Mouse (Mus musculus) brain, adult 2 months (tissue): ENCODE measurements at regions not wholly inside any gene's neighbourhood (a gene's known extent, or its start where the extent isn't known, plus 50 kb on each side); places are given as distances from the start of the nearest gene placed in this dataset.
A peak's percentile ranks its signal among the peaks of the same experiment; 100 is the strongest.

ENCODE experiments used
- DNase-seq: peaks from one replicate; pipeline ENCODE4 v3.0.0; 2011; ENCODE audit warnings: low read depth, low spot score

GRCm38 (mm10) chr7:36095258-36096130, 292.7 kb upstream of the Zfp507 start:
- peak; percentile 32 for DNase-seq

GRCm38 (mm10) chr7:36091132-36091531, 288.3 kb upstream of the Zfp507 start:
- no peak for DNase-seq

- DNase-seq = no peak
Measured at GRCm38 (mm10) chr7:36090291-36091123, 287.7 kb upstream of the Zfp507 start.

- DNase-seq = no peak
Measured at GRCm38 (mm10) chr7:36087598-36087997, 284.8 kb upstream of the Zfp507 start.

GRCm38 (mm10) chr7:36078666-36079065, 275.9 kb upstream of the Zfp507 start:
- no peak for DNase-seq

GRCm38 (mm10) chr7:36078089-36078654, 275.4 kb upstream of the Zfp507 start:
- no peak for DNase-seq

GRCm38 (mm10) chr7:36077271-36077670, 274.5 kb upstream of the Zfp507 start:
- no peak for DNase-seq

- no peak for DNase-seq
Measured at GRCm38 (mm10) chr7:36076021-36076441, 273.2 kb upstream of the Zfp507 start.

GRCm38 (mm10) chr7:36071774-36072173, 269.0 kb upstream of the Zfp507 start:
- peak; percentile 29 for DNase-seq

GRCm38 (mm10) chr7:36066725-36067124, 263.9 kb upstream of the Zfp507 start:
- no peak for DNase-seq

- DNase-seq = peak; percentile 40
Measured at GRCm38 (mm10) chr7:36061679-36062078, 258.9 kb upstream of the Zfp507 start.

- peak; percentile 81 for DNase-seq
Measured at GRCm38 (mm10) chr7:36060426-36060825, 257.6 kb upstream of the Zfp507 start.

- DNase-seq = peak; percentile 27
Measured at GRCm38 (mm10) chr7:36046053-36046452, 243.2 kb upstream of the Zfp507 start.

- no peak for DNase-seq
Measured at GRCm38 (mm10) chr7:36031881-36032280, 229.1 kb upstream of the Zfp507 start.

- no peak for DNase-seq
Measured at GRCm38 (mm10) chr7:36023015-36023414, 220.2 kb upstream of the Zfp507 start.

- DNase-seq = no peak
Measured at GRCm38 (mm10) chr7:36022489-36022888, 219.7 kb upstream of the Zfp507 start.

GRCm38 (mm10) chr7:36016926-36017753, 214.3 kb upstream of the Zfp507 start:
- DNase-seq = no peak

- DNase-seq = no peak
Measured at GRCm38 (mm10) chr7:35996609-35997008, 193.8 kb upstream of the Zfp507 start.

- no peak for DNase-seq
Measured at GRCm38 (mm10) chr7:35992511-35992910, 189.7 kb upstream of the Zfp507 start.

- DNase-seq = no peak
Measured at GRCm38 (mm10) chr7:35991141-35991540, 188.3 kb upstream of the Zfp507 start.

GRCm38 (mm10) chr7:35989456-35989855, 186.7 kb upstream of the Zfp507 start:
- no peak for DNase-seq
